Mouse (Mus musculus) G1E (cell line): Measurements from ENCODE around the gene Chst3.
"Not testable (repeated sequence)": the region's sequence is repeated elsewhere in the genome, so short reads cannot be mapped to it uniquely, and the experiment has no call there.

ENCODE experiments used
- CTCF ChIP-seq: IDR thresholded peaks from 2 replicates; pipeline ENCODE4 v1.5.1; 2012; ENCODE audit warnings: low read depth, low read length, inconsistent platforms, mixed read lengths
- GATA1 ChIP-seq: IDR thresholded peaks from 2 replicates; pipeline ENCODE4 v1.6.1; 2012; ENCODE audit warnings: borderline replicate concordance, low read length, inconsistent platforms, mixed read lengths
- POLR2AphosphoS5 ChIP-seq: IDR thresholded peaks from 2 replicates; pipeline ENCODE4 v1.6.1; 2012; ENCODE audit warnings: low read depth, low read length, inconsistent platforms; ENCODE audit not compliant: insufficient replicate concordance
- TAL1 ChIP-seq: conservative IDR thresholded peaks from 2 replicates; pipeline ENCODE4 v1.6.1; 2012; ENCODE audit warnings: low read depth, low read length, inconsistent platforms, mixed read lengths

- not testable (repeated sequence) for TF ChIP-seq POLR2AphosphoS5, CTCF, GATA1, TAL1
Observed at GRCm38 (mm10) chr10:60147510-60148047, 71.5 kb downstream of the Chst3 start.
